Mouse (Mus musculus) lung, embryonic 14.5 days (tissue): ENCODE data around the gene Ints1. TPM values are rescaled to one million over a fixed set of nuclear protein-coding genes. Genes with fewer than 3 reads are reported as not detected.

Experiments
- ATAC-seq: fragments of 200-750 bp; cut with Nextera tagmentation; 2 replicates; pipeline ENCODE4 v1.8.0; 2017; ENCODE audit warnings: mild to moderate bottlenecking, moderate TSS enrichment, moderate library complexity; ENCODE audit not compliant: insufficient read depth
- DNase-seq: peaks from one replicate; pipeline ENCODE4 v3.0.0-alpha.2; 2015
- H3K27ac ChIP-seq: fragments of 300-500 bp; sonication (generic); 2 replicates; pipeline ENCODE4 v1.5.1; 2014; ENCODE audit warnings: low read depth, mild to moderate bottlenecking, moderate library complexity
- H3K27me3 ChIP-seq: fragments of 300-500 bp; sonication (generic); 2 replicates; pipeline ENCODE4 v1.6.1; 2014; ENCODE audit warnings: low read length, control low read depth; ENCODE audit not compliant: insufficient read depth
- H3K36me3 ChIP-seq: fragments of 300-500 bp; sonication (generic); 2 replicates; pipeline ENCODE4 v1.6.1; 2014; ENCODE audit warnings: control low read depth; ENCODE audit not compliant: insufficient read depth
- H3K4me1 ChIP-seq: fragments of 300-500 bp; sonication (generic); 2 replicates; pipeline ENCODE4 v1.6.1; 2014; ENCODE audit warnings: antibody characterized with exemption, control low read depth; ENCODE audit not compliant: insufficient read depth
- H3K4me2 ChIP-seq: fragments of 300-500 bp; sonication (generic); 2 replicates; pipeline ENCODE4 v1.6.1; 2014; ENCODE audit warnings: mild to moderate bottlenecking
- H3K4me3 ChIP-seq: fragments of 300-500 bp; sonication (generic); 2 replicates; pipeline ENCODE4 v1.5.1; 2014; ENCODE audit warnings: low read depth, low read length
- H3K9ac ChIP-seq: fragments of 300-500 bp; sonication (generic); 2 replicates; pipeline ENCODE4 v1.6.1; 2014
- H3K9me3 ChIP-seq: fragments of 300-500 bp; sonication (generic); 2 replicates; pipeline ENCODE4 v1.6.1; 2016; ENCODE audit warnings: low read depth, low read length, control low read depth
- CTCF ChIP-seq: IDR thresholded peaks from 2 replicates; pipeline ENCODE4 v1.5.1; 2016; ENCODE audit warnings: antibody characterized with exemption, low read depth
- WGBS: fragments of 180-500 bp; shearing (Covaris S2); extraction: QIAGEN DNeasy Blood & Tissue Kit; methylation state at CpG from one replicate; pipeline ENCODE4 v1.1.7; 2014; 5-methylcytosine and 5-hydroxymethylcytosine counted together
- polyA plus RNA-seq: library from polyadenylated mRNA; unstranded; fragments of >200 nt; fragmentation: Nextera tagmentation; extraction: Ambion mirVana; gene quantifications from 2 replicates; pipeline ENCODE4 v1.2.1, GENCODE M21; 2014

Ints1 gene
- polyA plus RNA-seq, 1 experiment from 2014 or later: 39.8 TPM

DNA sequence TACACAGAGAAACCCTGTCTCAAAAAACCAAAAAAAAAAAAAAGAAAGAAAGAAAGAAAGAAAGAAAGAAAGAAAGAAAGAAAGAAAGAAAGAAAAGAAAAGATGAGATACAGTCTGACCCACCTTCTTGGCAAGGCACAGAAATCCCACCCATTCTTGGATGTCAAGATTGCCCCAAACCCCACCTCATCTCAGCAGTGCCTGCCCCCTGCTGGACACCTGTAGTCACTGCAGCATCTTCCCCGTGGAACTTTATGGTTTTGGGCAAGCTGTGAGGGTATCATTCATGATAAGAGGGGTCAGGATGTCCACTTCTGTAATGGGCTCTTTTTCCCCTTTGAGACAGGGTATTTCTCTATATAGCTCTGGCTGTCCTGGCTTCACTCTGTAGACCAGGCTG, 41.8 kb upstream of the Ints1 start:
- Histone ChIP-seq H3K4me1 (0 out of 2 replicates have a peak, but pooled peaks cover 3% of the 10 kb centered on the region), H3K27ac (no peak overlapping the region), H3K4me2 (no peak overlapping the region), H3K9me3 (no peaks in the 10 kb centered on the region), H3K27me3 (peaks cover 12% of the 10 kb centered on the region), H3K9ac (no peak overlapping the region), H3K4me3 (no peak overlapping the region), H3K36me3 (peaks cover 7% of the 10 kb centered on the region; the same call in 1 of the 2 replicates)
- DNase-seq (peak; percentile 50), ATAC-seq (no peak)
- WGBS: 4% methylated on average over 1 of the region's 1 CpGs
- peak; percentile 78 for TF ChIP-seq CTCF

DNA sequence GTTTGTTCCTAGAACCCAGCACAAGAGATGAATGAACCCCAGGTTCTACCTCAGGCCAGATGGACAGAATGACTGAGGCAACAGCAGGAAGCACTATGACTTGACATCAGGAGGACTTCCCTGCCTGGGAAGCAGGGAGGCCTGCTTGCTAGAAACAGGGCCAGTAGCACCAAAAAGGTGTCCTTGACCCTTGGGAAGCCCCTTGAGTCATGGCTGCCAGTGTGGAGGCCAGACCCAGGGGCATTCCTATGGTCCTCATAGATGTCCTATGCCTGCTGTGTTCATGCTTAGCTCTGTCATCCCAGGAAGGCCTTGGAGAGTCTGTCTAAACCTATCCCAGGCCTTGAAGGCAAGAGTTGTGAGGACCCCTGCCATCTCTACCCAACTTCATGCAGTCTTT, 41.0 kb upstream of the Ints1 start:
- Histone ChIP-seq H3K36me3 (no peaks in the 10 kb centered on the region), H3K9ac (no peak overlapping the region), H3K4me2 (no peak overlapping the region), H3K27ac (no peak overlapping the region), H3K9me3 (no peaks in the 10 kb centered on the region), H3K4me1 (0 out of 2 replicates have a peak, but pooled peaks cover 3% of the 10 kb centered on the region), H3K4me3 (no peak overlapping the region), H3K27me3 (peaks cover 12% of the 10 kb centered on the region)
- no peak for TF ChIP-seq CTCF
- DNase-seq: no peak
- no peak for ATAC-seq

- Histone ChIP-seq H3K4me1 (0 out of 2 replicates have a peak, but pooled peaks cover 3% of the 10 kb centered on the region), H3K4me2 (no peak overlapping the region), H3K36me3 (no peaks in the 10 kb centered on the region), H3K4me3 (no peak overlapping the region), H3K9me3 (no peaks in the 10 kb centered on the region), H3K27ac (0 out of 2 replicates have a peak overlapping the region, but pooled peaks have one; percentile 3), H3K27me3 (peaks cover 12% of the 10 kb centered on the region), H3K9ac (no peak overlapping the region)
- DNase-seq: peak; percentile 78
- no peak for TF ChIP-seq CTCF
- no peak for ATAC-seq
- WGBS: 49% methylated on average over 6 of the region's 6 CpGs
Observed at GRCm38 (mm10) chr5:139815964-139816363, 40.5 kb upstream of the Ints1 start.

GRCm38 (mm10) chr5:139813963-139814381, 38.5 kb upstream of the Ints1 start:
- peak; percentile 8; the same call in 1 of the 2 replicates for TF ChIP-seq CTCF
- WGBS: 8% methylated on average over 13 of the region's 13 CpGs
- DNase-seq: peak; percentile 73
- Histone ChIP-seq H3K4me3 (peak overlapping the region; percentile 29), H3K9ac (peak overlapping the region; percentile 54), H3K4me2 (peak overlapping the region; percentile 46), H3K27me3 (peaks cover 12% of the 10 kb centered on the region), H3K36me3 (no peaks in the 10 kb centered on the region), H3K9me3 (no peaks in the 10 kb centered on the region), H3K4me1 (0 out of 2 replicates have a peak, but pooled peaks cover 3% of the 10 kb centered on the region), H3K27ac (peak overlapping the region; percentile 65; the same call in 1 of the 2 replicates)
- ATAC-seq: peak; percentile 67

DNA sequence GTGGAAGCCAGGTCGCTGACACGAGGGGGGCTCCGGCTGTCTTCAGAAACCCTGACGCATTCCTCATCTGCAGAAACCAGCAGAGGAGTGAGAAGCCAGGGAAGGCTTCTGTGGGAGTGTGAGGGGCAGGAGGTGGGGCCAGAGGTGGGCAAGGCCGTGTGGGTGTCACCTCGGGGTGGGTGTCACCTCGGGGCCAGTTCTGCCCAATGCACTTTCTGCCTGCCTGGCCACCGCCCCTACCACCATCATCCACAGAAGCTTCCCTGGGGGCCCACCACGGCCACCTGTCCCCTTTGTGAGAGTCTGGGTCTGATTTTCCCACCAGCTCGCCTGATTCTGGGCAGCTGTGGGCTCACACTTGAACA, 37.6 kb upstream of the Ints1 start:
- peak overlapping the region; percentile 54; the same call in 1 of the 2 replicates for H3K9ac ChIP-seq
- H3K4me2 ChIP-seq: peak overlapping the region; percentile 46
- no peak for TF ChIP-seq CTCF
- ATAC-seq: no peak
- H3K4me3 ChIP-seq: peak overlapping the region; percentile 29
- no peak overlapping the region for H3K27ac ChIP-seq
- no peak for DNase-seq
- 29% methylated on average over 10 of the region's 10 CpGs for WGBS
- H3K9me3 ChIP-seq: no peaks in the 10 kb centered on the region
- 0 out of 2 replicates have a peak, but pooled peaks cover 3% of the 10 kb centered on the region for H3K4me1 ChIP-seq
- H3K36me3 ChIP-seq: no peaks in the 10 kb centered on the region
- H3K27me3 ChIP-seq: peaks cover 12% of the 10 kb centered on the region

DNA sequence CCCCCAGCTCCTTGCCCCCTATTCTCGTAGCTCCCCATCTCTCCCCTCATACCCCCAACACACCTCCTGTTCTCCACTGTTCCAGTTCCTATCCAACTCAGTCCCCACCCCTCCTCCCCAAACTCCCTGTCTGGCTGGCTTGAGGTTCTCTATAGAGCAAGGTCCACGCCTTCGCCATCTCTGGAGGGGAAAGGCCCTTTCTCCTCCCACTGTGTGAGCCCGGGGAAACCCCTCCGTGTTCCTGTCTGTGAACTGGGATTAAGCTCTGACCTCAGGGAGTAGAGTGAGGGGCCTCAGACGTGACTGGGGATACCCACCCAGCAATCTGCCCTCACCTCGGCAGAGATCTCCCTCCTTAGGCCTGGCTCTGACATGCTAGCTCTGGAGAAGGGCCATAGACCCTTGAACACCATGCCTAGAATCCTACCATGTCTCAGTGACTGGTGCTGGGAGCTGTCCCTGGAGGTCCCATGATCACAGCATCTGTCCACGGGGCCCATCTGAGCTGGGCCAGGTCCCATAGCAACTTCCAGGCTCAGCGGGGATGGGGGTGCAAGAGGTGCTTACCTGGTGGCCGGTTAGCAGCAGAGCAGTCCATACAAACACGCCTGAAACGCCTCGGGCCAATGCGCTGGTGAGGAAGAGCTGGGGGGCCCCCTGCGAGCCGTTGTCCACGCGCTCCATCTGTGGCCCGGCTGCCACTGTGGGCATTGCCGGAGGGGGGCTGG, 37.1 kb upstream of the Ints1 start:
- Histone ChIP-seq H3K4me1 (0 out of 2 replicates have a peak, but pooled peaks cover 3% of the 10 kb centered on the region), H3K36me3 (no peaks in the 10 kb centered on the region), H3K9me3 (no peaks in the 10 kb centered on the region), H3K9ac (peak overlapping the region; percentile 54; the same call in 1 of the 2 replicates), H3K4me3 (no peak overlapping the region), H3K4me2 (peak overlapping the region; percentile 46), H3K27ac (no peak overlapping the region), H3K27me3 (peaks cover 12% of the 10 kb centered on the region)
- TF ChIP-seq CTCF: no peak
- 53% methylated on average over 20 of the region's 20 CpGs for WGBS
- no peak for ATAC-seq
- no peak for DNase-seq

DNA sequence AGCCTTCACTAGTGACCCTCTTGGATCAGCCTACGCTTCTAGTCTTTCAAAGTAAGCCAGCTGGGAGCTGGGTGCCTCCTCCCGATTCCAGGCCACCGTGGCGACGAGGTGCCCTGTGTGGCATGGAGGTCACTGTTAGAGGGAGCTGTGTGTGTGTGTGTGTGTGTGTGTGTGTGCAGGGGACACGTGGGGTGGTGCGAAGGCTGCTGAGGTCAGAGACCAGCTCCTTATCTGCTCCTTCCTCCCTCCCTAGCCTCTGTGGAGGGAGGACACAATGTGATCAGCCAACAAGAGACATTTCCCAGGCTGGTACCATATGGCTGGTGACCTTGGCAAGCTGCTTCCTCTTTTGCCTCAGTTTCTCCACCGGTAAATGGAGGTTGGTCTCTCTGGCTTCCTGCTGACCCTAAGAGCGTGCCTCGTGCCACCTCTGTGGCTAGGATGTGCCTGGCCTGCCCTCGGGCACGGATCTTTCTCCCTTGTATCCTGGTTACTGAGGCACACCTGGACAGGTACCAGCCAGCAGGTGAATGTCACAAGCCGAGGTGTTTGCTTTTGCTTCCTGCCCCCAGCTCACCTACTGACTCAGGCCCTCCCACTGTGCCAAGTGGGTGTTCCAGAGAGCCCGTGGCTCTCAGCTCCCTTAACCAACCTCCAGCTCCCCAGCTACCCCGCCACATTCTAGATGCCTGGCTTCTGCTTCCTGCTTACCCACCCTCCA, 36.4 kb upstream of the Ints1 start:
- 72% methylated on average over 15 of the region's 15 CpGs for WGBS
- no peak overlapping the region for H3K9ac ChIP-seq
- H3K36me3 ChIP-seq: no peaks in the 10 kb centered on the region
- 0 out of 2 replicates have a peak, but pooled peaks cover 3% of the 10 kb centered on the region for H3K4me1 ChIP-seq
- peaks cover 12% of the 10 kb centered on the region for H3K27me3 ChIP-seq
- DNase-seq (no peak), ATAC-seq (no peak)
- H3K9me3 ChIP-seq: no peaks in the 10 kb centered on the region
- no peak overlapping the region for H3K4me2 ChIP-seq
- no peak overlapping the region for H3K27ac ChIP-seq
- TF ChIP-seq CTCF: no peak
- no peak overlapping the region for H3K4me3 ChIP-seq
